Mouse (Mus musculus): ENCODE measurements around the gene Zscan26.

The Zscan26 gene

DNA sequence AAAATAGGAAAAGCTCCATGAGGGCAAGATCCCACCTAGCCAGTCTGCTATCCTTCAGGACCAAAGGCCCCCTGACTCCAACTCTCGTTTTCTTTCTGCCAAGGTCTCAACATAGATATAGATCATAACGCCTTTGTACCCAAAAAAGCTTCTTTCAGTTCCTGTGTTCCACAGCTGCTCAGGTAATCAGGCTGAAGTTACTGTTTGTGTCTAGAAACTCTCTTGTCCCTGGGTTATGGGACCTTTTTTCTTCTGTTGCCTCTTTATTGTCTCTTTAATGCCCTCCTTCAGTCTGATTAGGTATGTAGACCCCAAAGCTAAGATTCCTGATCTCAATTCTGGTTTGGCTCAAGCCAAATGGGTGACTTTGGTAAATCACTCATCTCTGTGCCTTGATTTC is 56.0 kb downstream of the Zscan26 start:
- in situ Hi-C loops (cut with MboI; ENCODE audit: low pct_unique_long_range_greater_than_20kb in 1 of 2, low sequenced_read_pairs in 2 of 2, unreplicated experiment in 1 of 2): loop anchor here (25.0 kb wide), 1 partner anchor 290 kb away; the partner anchor contains the start of genes Olfr1359 (in 2 of the 2) and Olfr1360 (in 2 of the 2)

DNA sequence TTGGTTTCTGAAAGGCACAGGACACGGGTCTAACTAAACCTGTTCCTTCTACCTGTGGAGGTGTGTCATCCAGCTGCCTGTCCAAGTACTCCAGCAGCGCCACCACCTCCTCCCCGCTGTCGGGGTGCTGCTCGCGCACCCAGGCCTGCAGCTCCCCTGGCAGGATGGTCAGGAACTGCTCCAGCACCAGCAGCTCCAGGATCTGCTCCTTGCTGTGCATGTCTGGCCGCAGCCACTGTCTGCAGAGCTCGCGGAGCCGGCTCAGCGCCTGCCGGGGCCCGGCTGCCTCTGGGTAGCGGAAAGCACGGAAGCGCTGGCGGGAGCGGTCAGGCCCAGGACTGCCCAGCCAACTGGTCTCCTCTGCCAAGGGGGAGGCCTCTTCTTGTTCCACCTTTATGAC is 57.5 kb downstream of the Zscan26 start:
- in situ Hi-C loops (cut with MboI; ENCODE audit: low pct_unique_long_range_greater_than_20kb in 1 of 2, low sequenced_read_pairs in 2 of 2, unreplicated experiment in 1 of 2): loop anchor here (25.0 kb wide), 1 partner anchor 291 kb away; the partner anchor contains the start of genes Olfr1359 (in 2 of the 2) and Olfr1360 (in 2 of the 2)

DNA sequence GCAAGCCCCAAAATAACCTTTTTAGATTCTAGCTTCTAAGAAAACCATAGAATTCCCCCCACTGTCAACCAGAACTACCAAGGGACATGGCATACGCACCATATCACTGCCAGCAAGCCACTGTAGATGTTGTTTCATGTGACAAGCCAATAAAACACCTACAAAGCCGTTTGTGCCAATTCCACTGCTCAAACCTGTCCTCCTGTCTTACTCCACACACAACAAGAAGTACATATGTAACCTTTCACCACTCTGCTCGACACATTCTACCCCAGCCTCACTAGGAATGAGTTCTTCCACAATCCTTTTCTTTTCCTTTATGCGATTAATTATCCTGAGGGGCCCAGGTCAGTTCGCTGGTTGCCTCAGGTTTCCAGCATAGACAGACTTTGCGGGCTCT is 57.9 kb downstream of the Zscan26 start:
- in situ Hi-C loops (cut with MboI; ENCODE audit: low pct_unique_long_range_greater_than_20kb in 1 of 2, low sequenced_read_pairs in 2 of 2, unreplicated experiment in 1 of 2): loop anchor here (25.0 kb wide), 1 partner anchor 292 kb away; the partner anchor contains the start of genes Olfr1359 (in 2 of the 2) and Olfr1360 (in 2 of the 2)

DNA sequence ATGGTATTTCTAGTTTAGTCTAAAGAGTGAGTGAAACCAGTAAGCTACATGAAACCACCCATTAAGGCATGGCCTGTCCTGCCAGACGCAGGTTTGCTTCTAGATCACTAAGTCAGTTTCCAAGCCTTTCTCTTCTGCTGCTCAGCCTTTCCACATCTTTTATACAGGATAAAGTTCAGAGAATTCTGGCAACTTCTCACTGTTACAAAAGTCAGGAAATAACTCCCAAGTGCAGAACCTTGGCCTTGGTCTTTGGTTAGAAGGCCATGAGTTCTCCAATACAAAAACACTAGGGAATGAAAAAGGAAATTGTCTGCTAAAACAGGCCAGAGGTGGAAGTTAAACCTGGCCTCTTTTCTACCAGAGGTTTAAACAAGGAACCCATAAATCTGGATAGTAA is 58.3 kb downstream of the Zscan26 start:
- in situ Hi-C loops (cut with MboI; ENCODE audit: low pct_unique_long_range_greater_than_20kb in 1 of 2, low sequenced_read_pairs in 2 of 2, unreplicated experiment in 1 of 2): loop anchor here (25.0 kb wide), 1 partner anchor 292 kb away; the partner anchor contains the start of genes Olfr1359 (in 2 of the 2) and Olfr1360 (in 2 of the 2)
